Mouse (Mus musculus) limb, embryonic 15.5 days (tissue): ENCODE results near the gene Trim56. TPM values are rescaled to one million over a fixed set of nuclear protein-coding genes. Genes with fewer than 3 reads are reported as not detected.

Experiments
- ATAC-seq: fragments of 200-750 bp; cut with Nextera tagmentation; 2 replicates; pipeline ENCODE4 v1.8.0; 2017; ENCODE audit warnings: low read depth, moderate TSS enrichment; ENCODE audit not compliant: insufficient number of reproducible peaks, low FRiP score, low TSS enrichment
- H3K27ac ChIP-seq: fragments of 300-500 bp; sonication (generic); 2 replicates; pipeline ENCODE4 v1.5.1; 2015; ENCODE audit warnings: moderate library complexity, mild to moderate bottlenecking, inconsistent platforms
- H3K27me3 ChIP-seq: fragments of 300-500 bp; sonication (generic); 2 replicates; pipeline ENCODE4 v1.6.1; 2015; ENCODE audit warnings: inconsistent platforms
- H3K36me3 ChIP-seq: fragments of 300-500 bp; sonication (generic); 2 replicates; pipeline ENCODE4 v1.6.1; 2015; ENCODE audit warnings: inconsistent platforms
- H3K4me1 ChIP-seq: fragments of 300-500 bp; sonication (generic); 2 replicates; pipeline ENCODE4 v1.6.1; 2015; ENCODE audit warnings: inconsistent platforms
- H3K4me2 ChIP-seq: fragments of 300-500 bp; sonication (generic); 2 replicates; pipeline ENCODE4 v1.6.1; 2015; ENCODE audit warnings: mild to moderate bottlenecking, inconsistent platforms
- H3K4me3 ChIP-seq: fragments of 300-500 bp; sonication (generic); 2 replicates; pipeline ENCODE4 v1.5.1; 2015; ENCODE audit warnings: mild to moderate bottlenecking, inconsistent platforms
- H3K9ac ChIP-seq: fragments of 300-500 bp; sonication (generic); 2 replicates; pipeline ENCODE4 v1.6.1; 2015; ENCODE audit warnings: inconsistent platforms
- H3K9me3 ChIP-seq: fragments of 300-500 bp; sonication (generic); 2 replicates; pipeline ENCODE4 v1.6.1; 2016; ENCODE audit warnings: inconsistent platforms
- WGBS: fragments of 180-500 bp; shearing (Covaris S2); methylation state at CpG from one replicate; pipeline ENCODE4 v1.1.7; 2015; 5-methylcytosine and 5-hydroxymethylcytosine counted together
- polyA plus RNA-seq: library from polyadenylated mRNA; unstranded; fragments of >200 nt; fragmentation: Nextera tagmentation; extraction: Ambion mirVana; gene quantifications from 2 replicates; pipeline ENCODE4 v1.2.1, GENCODE M21; 2015

Gene Trim56
- polyA plus RNA-seq, 1 experiment from 2014 or later, result 7.6 TPM

DNA sequence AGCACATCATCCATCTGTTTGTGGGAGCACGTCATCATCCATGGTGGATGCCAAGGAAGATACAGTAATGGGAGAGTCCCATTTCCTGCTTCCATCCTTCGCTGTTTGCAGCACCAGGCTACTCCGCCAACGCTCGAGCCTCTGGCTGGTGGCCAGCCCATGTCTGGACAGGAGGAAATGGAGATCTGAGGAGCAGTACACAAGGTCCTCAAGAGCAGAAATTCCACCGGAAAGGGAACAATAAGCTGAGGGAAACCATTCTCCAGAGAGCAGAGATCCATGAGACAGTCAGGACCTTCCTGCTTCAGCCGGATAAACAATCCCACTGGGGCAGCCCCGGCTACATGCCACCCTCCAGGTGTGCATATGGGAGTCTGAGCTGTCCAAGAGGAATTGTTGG is 28.6 kb downstream of the Trim56 start:
- Histone ChIP-seq H3K9ac (no peak overlapping the region), H3K4me3 (no peak overlapping the region), H3K27me3 (no peaks in the 10 kb centered on the region), H3K9me3 (no peaks in the 10 kb centered on the region), H3K36me3 (no peaks in the 10 kb centered on the region), H3K27ac (no peak overlapping the region), H3K4me1 (no peaks in the 10 kb centered on the region; the same call in none of the 2 replicates), H3K4me2 (no peak overlapping the region)
- ATAC-seq, result no peak
- WGBS, result 85% methylated on average over 8 of the region's 8 CpGs

DNA sequence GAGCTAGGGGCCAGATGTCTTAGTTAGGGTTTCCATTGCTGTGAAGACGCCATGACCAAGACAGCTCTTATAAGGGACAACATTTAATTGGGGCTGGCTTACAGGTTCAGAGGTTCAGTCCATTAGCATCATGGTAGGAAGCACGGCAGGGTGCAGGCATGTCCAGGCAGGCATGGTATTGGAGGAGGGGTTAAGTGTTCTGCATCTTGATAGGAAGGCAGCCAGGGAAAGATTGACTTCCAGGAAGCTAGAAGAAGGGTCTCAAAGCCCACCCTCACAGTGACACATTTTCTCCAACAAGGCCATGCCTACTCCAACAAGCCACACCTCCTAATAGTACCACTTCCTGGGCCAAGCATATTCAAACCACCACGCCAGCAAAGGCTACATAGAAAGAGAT is 30.3 kb downstream of the Trim56 start:
- ATAC-seq, result no peak
- Histone ChIP-seq H3K27ac (no peak overlapping the region), H3K9ac (no peak overlapping the region), H3K4me3 (no peak overlapping the region), H3K36me3 (no peaks in the 10 kb centered on the region), H3K4me2 (no peak overlapping the region), H3K9me3 (no peaks in the 10 kb centered on the region), H3K4me1 (no peaks in the 10 kb centered on the region), H3K27me3 (no peaks in the 10 kb centered on the region)
- WGBS, result 73% methylated on average over 3 of the region's 3 CpGs

DNA sequence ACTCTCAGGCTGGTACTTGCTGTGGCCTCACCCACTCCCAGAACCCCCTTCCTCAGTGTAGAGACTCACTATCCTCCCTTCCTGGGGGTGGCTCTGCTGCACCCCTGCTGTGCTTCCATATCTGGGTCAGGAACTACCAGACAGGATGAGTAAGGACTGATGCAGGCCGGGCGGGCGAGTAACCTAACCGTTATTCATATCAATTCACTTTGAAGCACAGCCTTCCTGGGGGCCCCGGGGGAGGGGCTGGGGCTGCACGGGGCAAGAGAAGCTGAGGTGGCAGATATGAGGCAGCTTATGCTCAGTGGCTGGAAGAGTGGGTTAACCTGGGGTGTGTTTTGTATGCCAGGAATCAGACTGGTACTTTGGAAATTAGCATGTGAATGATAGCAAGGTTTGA is 31.0 kb downstream of the Trim56 start:
- 80% methylated on average over 6 of the region's 6 CpGs for WGBS
- Histone ChIP-seq H3K9ac (no peak overlapping the region), H3K4me2 (no peak overlapping the region), H3K36me3 (no peaks in the 10 kb centered on the region), H3K4me1 (no peaks in the 10 kb centered on the region), H3K4me3 (no peak overlapping the region), H3K27me3 (no peaks in the 10 kb centered on the region), H3K9me3 (no peaks in the 10 kb centered on the region), H3K27ac (no peak overlapping the region)
- no peak for ATAC-seq

- Histone ChIP-seq H3K4me1 (0 out of 2 replicates have a peak, but pooled peaks cover 4% of the 10 kb centered on the region), H3K9ac (no peak overlapping the region), H3K27ac (no peak overlapping the region), H3K36me3 (no peaks in the 10 kb centered on the region), H3K4me3 (no peak overlapping the region), H3K27me3 (no peaks in the 10 kb centered on the region), H3K9me3 (no peaks in the 10 kb centered on the region), H3K4me2 (no peak overlapping the region)
- 72% methylated on average over 4 of the region's 4 CpGs for WGBS
- ATAC-seq, result no peak
Observed at GRCm38 (mm10) chr5:137083051-137083450, 33.0 kb downstream of the Trim56 start.

GRCm38 (mm10) chr5:137079849-137080248 is 36.2 kb downstream of the Trim56 start:
- H3K9ac ChIP-seq, result no peak overlapping the region
- 0 out of 2 replicates have a peak, but pooled peaks cover 4% of the 10 kb centered on the region for H3K4me1 ChIP-seq
- WGBS, result 41% methylated on average over 5 of the region's 5 CpGs
- H3K36me3 ChIP-seq, result no peaks in the 10 kb centered on the region
- H3K27me3 ChIP-seq, result no peaks in the 10 kb centered on the region
- H3K27ac ChIP-seq, result no peak overlapping the region
- H3K4me3 ChIP-seq, result no peak overlapping the region
- H3K9me3 ChIP-seq, result no peaks in the 10 kb centered on the region
- no peak overlapping the region for H3K4me2 ChIP-seq
- ATAC-seq, result no peak

DNA sequence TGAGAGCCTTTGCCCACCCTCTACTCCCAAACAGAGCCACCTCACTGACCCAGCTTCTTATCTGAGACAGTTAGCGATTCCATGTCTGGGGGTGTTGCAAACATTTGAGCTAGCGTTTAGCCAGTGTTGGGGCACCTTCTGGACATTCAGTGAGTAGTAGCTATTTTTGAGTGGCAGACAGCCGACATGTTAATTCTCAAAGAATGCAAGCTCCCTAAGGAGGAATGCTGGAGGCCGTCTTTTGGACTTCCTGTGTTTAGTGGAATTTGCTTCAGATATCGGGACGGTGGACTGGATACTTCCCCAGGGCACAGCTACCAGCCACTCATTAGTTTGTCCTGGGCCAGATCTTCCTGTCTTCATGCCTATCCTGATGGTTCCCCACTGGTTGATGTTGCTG is 37.4 kb downstream of the Trim56 start:
- H3K4me3 ChIP-seq, result no peak overlapping the region
- no peak overlapping the region for H3K27ac ChIP-seq
- peaks cover 9% of the 10 kb centered on the region; the same call in 1 of the 2 replicates for H3K4me1 ChIP-seq
- H3K27me3 ChIP-seq, result no peaks in the 10 kb centered on the region
- H3K4me2 ChIP-seq, result no peak overlapping the region
- no peak for ATAC-seq
- no peak overlapping the region for H3K9ac ChIP-seq
- no peaks in the 10 kb centered on the region for H3K36me3 ChIP-seq
- H3K9me3 ChIP-seq, result no peaks in the 10 kb centered on the region
- 31% methylated on average over 6 of the region's 6 CpGs for WGBS

GRCm38 (mm10) chr5:137078041-137078440 is 38.0 kb downstream of the Trim56 start:
- H3K9me3 ChIP-seq, result no peaks in the 10 kb centered on the region
- 85% methylated on average over 14 of the region's 14 CpGs for WGBS
- no peak overlapping the region for H3K4me3 ChIP-seq
- H3K4me2 ChIP-seq, result no peak overlapping the region
- no peaks in the 10 kb centered on the region for H3K27me3 ChIP-seq
- peaks cover 9% of the 10 kb centered on the region; the same call in 1 of the 2 replicates for H3K4me1 ChIP-seq
- ATAC-seq, result no peak
- no peak overlapping the region for H3K9ac ChIP-seq
- no peak overlapping the region for H3K27ac ChIP-seq
- no peaks in the 10 kb centered on the region for H3K36me3 ChIP-seq

DNA sequence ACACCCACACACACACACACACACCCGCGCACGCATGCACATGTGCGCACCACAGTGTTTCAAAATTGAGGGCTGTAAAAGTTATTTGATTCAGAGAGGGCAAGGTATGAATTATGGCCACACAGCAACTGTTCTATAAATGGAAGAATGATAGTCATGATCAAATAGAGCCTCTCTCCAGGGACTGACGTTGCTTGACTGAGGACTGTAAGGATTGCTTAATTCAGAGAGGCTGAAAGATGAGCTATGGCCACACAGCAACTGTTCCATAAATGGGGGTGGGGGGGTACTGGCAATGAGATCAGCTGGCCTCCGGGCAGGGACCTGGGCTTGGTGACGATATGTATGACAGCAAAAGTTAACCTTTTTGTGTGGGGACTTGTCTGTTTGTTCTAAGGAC is 38.8 kb downstream of the Trim56 start:
- Histone ChIP-seq H3K27ac (no peak overlapping the region), H3K4me2 (no peak overlapping the region), H3K9me3 (no peaks in the 10 kb centered on the region), H3K4me1 (peaks cover 15% of the 10 kb centered on the region), H3K4me3 (no peak overlapping the region), H3K36me3 (no peaks in the 10 kb centered on the region), H3K27me3 (no peaks in the 10 kb centered on the region), H3K9ac (no peak overlapping the region)
- no peak for ATAC-seq
- 83% methylated on average over 7 of the region's 7 CpGs for WGBS

DNA sequence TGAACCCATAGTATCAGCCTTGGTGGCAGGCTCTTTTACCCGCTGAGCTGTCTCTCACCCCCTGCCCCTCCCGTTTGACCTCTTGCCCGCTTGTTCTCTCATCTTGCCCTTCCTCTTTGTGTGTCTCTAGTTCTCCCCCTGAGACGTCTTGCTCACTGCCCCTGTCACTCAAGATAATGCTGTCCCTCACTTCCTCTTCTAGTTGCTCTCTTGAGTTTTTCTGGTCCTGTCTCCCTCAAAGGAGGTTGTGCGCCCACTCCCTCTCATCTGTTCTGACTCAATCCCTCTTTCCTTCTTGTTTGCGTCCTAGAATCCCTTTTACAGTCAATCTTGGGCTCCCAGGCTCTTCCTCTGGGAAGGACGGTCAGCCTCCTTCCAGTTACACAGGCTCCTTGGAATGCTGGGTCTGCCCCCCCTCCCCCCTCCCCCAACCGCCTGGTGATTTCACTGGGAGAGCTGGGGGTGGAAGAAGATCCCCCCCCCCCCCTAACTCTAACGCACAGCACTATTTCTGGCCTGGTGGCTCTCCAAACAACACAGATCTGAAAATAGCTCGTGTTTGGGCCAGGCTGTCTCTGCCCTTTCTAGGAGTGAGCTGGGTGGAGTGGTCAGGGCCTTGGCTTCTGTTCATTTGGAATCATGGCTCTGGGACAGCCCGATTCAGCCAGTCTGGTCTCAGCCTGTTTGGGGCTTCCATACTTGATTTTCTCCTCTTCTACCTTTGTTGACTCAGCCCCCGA is 39.6 kb downstream of the Trim56 start:
- Histone ChIP-seq H3K9ac (no peak overlapping the region), H3K4me1 (peaks cover 21% of the 10 kb centered on the region), H3K4me3 (no peak overlapping the region), H3K27me3 (no peaks in the 10 kb centered on the region), H3K9me3 (no peaks in the 10 kb centered on the region), H3K36me3 (no peaks in the 10 kb centered on the region), H3K27ac (peak overlapping the region; percentile 47; the same call in 1 of the 2 replicates), H3K4me2 (no peak overlapping the region)
- WGBS, result 43% methylated on average over 12 of the region's 12 CpGs
- no peak for ATAC-seq

DNA sequence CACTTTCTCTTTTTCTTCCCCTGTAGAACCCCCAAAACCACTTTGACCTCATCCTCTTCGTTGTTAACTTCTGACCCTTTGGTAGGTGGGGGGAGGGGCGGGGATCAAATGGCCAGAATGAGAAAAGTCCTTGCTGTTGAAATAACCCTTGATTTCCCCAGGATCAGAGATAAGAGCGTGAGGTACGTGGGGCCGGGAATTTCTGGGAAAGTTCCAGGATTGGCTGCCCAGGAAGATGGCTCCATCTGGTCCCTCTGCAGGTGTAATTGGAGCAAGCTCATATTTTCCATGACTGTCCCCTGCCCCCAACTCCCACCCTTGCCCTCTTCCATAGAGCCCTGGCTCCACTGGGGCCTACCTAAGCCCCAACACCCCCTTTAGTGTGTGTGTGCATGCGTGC is 40.3 kb downstream of the Trim56 start:
- ATAC-seq, result no peak
- no peak overlapping the region for H3K4me3 ChIP-seq
- H3K9ac ChIP-seq, result no peak overlapping the region
- H3K36me3 ChIP-seq, result no peaks in the 10 kb centered on the region
- H3K4me2 ChIP-seq, result no peak overlapping the region
- H3K9me3 ChIP-seq, result no peaks in the 10 kb centered on the region
- 71% methylated on average over 6 of the region's 6 CpGs for WGBS
- H3K4me1 ChIP-seq, result peaks cover 21% of the 10 kb centered on the region
- no peaks in the 10 kb centered on the region for H3K27me3 ChIP-seq
- peak overlapping the region; percentile 47; the same call in 1 of the 2 replicates for H3K27ac ChIP-seq

DNA sequence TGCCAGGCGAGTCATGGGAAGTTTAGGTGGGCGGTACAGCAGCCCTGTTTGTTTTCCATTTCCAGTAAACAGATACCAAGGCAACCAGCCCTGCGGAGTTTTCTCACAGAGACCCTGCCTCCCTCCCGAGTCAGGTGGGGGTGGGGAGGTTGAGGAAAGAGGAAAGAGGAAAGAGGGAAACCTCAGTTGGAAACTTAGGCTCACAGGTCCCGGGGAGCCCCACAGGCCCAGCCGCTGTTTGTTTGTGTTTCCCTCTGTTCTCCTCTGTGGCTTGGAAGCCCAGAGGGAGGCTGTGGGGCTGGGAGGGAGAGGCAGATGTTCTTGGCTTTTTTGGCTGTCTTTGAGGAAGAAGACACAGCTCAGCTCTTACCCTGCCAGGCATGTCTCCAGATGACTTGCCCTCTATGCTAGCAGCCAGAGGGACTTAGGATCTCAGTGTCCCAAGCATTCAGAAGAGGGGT is 41.8 kb downstream of the Trim56 start:
- H3K4me2 ChIP-seq, result no peak overlapping the region
- no peak overlapping the region for H3K4me3 ChIP-seq
- WGBS, result 25% methylated on average over 6 of the region's 6 CpGs
- H3K9me3 ChIP-seq, result no peaks in the 10 kb centered on the region
- H3K36me3 ChIP-seq, result no peaks in the 10 kb centered on the region
- peaks cover 21% of the 10 kb centered on the region for H3K4me1 ChIP-seq
- no peak overlapping the region for H3K27ac ChIP-seq
- no peak for ATAC-seq
- no peak overlapping the region for H3K9ac ChIP-seq
- H3K27me3 ChIP-seq, result no peaks in the 10 kb centered on the region

GRCm38 (mm10) chr5:137073141-137073540 is 42.9 kb downstream of the Trim56 start:
- Histone ChIP-seq H3K9ac (no peak overlapping the region), H3K36me3 (no peaks in the 10 kb centered on the region), H3K4me3 (no peak overlapping the region), H3K4me2 (no peak overlapping the region), H3K27ac (peak overlapping the region; percentile 81), H3K9me3 (no peaks in the 10 kb centered on the region), H3K4me1 (peaks cover 17% of the 10 kb centered on the region), H3K27me3 (no peaks in the 10 kb centered on the region)
- WGBS, result 92% methylated on average over 8 of the region's 8 CpGs
- ATAC-seq, result no peak
